Comparison of ENCODE assay signal across 8 mouse cellular contexts in the genomic region with DNA sequence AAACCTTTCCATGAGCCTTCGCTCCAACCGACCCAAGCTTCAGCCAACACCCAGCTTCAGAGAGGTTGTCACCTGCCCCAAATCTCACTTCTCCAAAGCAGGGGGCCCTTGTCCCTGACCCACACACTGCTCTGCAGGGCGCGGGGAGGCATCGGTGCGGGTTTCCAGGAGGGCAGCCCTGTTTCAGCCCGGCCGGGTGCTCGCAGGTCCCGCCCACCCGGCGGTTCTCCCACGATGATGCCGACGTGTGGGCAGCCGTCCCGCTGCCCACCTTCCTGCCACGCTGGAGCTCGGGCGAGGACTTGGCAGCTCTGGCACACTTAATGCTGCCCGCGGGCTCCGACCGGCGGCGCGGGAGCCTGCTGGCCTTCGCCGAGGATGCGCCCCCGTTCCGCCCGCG. TPM values are rescaled to one million over a fixed set of nuclear protein-coding genes. Genes with fewer than 3 reads are reported as not detected.
DNase-seq lines count a peak whose midpoint lies in the region; ATAC-seq and TF ChIP-seq lines count a peak whose summit lies in the region.

No protein-coding gene starts in this region.

- no peak for TF ChIP-seq CTCF in lung, postnatal 0 days (IDR thresholded peaks at IDR 0.05)
- TF ChIP-seq CTCF in lung, adult 2 months (IDR thresholded peaks at IDR 0.05; ENCODE audit: insufficient read depth, low read length), result no peak
- no peak for TF ChIP-seq CTCF in small intestine, adult 2 months (IDR thresholded peaks at IDR 0.05; ENCODE audit: extremely low read depth, insufficient read length, insufficient replicate concordance, low read depth, low read length)

- no peaks in the 10 kb centered on the region for H3K36me3 ChIP-seq in lung, postnatal 0 days (ENCODE audit: insufficient read depth, low read length)
- H3K36me3 ChIP-seq in forebrain, embryonic 14.5 days (ENCODE audit: control insufficient read depth, insufficient read depth, low read length), result no peaks in the 10 kb centered on the region
- H3K36me3 ChIP-seq in limb, embryonic 12.5 days, result peaks cover 5% of the 10 kb centered on the region; the same call in 1 of the 2 replicates
- no peaks in the 10 kb centered on the region for H3K36me3 ChIP-seq in small intestine, adult 2 months (ENCODE audit: control insufficient read depth, insufficient read depth, low read length)

- no peak for TF ChIP-seq POLR2A in lung, adult 2 months (IDR thresholded peaks at IDR 0.05; ENCODE audit: borderline replicate concordance, extremely low read depth, low read depth, low read length)
- no peak for TF ChIP-seq POLR2A in small intestine, adult 2 months (IDR thresholded peaks at IDR 0.05; ENCODE audit: low read depth, low read length)

- peaks cover 52% of the 10 kb centered on the region for H3K27me3 ChIP-seq in lung, postnatal 0 days (replicated peaks; ENCODE audit: insufficient read depth, low read length)
- H3K27me3 ChIP-seq in forebrain, embryonic 14.5 days (replicated peaks; ENCODE audit: control insufficient read depth, insufficient read depth, low read length), result peaks cover 77% of the 10 kb centered on the region
- H3K27me3 ChIP-seq in limb, embryonic 12.5 days, result peaks cover 90% of the 10 kb centered on the region
- H3K27me3 ChIP-seq in small intestine, adult 2 months (ENCODE audit: control insufficient read depth, insufficient read depth, low read length), result peaks cover 21% of the 10 kb centered on the region

- H3K4me1 ChIP-seq in lung, postnatal 0 days (ENCODE audit: insufficient read depth, low read depth, low read length), result peaks cover 4% of the 10 kb centered on the region; the same call in 1 of the 2 replicates
- H3K4me1 ChIP-seq in lung, adult 2 months (ENCODE audit: control insufficient read depth, insufficient read depth, low read length), result peaks cover 3% of the 10 kb centered on the region; the same call in 1 of the 2 replicates
- peaks cover 11% of the 10 kb centered on the region for H3K4me1 ChIP-seq in forebrain, embryonic 14.5 days (ENCODE audit: control insufficient read depth, insufficient read depth, low read length)
- H3K4me1 ChIP-seq in limb, embryonic 12.5 days (replicated peaks), result peaks cover 22% of the 10 kb centered on the region
- peaks cover 11% of the 10 kb centered on the region for H3K4me1 ChIP-seq in small intestine, adult 2 months (ENCODE audit: control insufficient read depth, insufficient read depth, insufficient read length, low read length)

- no peak overlapping the region for H3K9ac ChIP-seq in lung, postnatal 0 days (replicated peaks; ENCODE audit: low read depth)
- H3K9ac ChIP-seq in forebrain, embryonic 14.5 days (ENCODE audit: low read length), result peak overlapping the region; percentile 51
- no peak overlapping the region for H3K9ac ChIP-seq in limb, embryonic 12.5 days (replicated peaks)

- ATAC-seq in lung, postnatal 0 days, result no peak
- 0 out of 2 replicates have a peak, but pooled peaks have one; percentile 2 for ATAC-seq in forebrain, embryonic 14.5 days
- no peak for ATAC-seq in limb, embryonic 12.5 days (ENCODE audit: insufficient number of reproducible peaks, insufficient read depth, low FRiP score, low TSS enrichment, low read depth)

- DNase-seq in lung, postnatal 0 days (ENCODE audit: low spot score), result no peak
- DNase-seq in lung, adult 2 months, result no peak
- no peak for DNase-seq in forebrain, embryonic 14.5 days (ENCODE audit: low spot score)
- no peak for DNase-seq in adrenal gland, adult 8-10 months
- DNase-seq in right cerebral cortex, adult 2 months (ENCODE audit: low spot score in 2 of 2), result no peak
- no peak for DNase-seq in spleen, postnatal 36 days (ENCODE audit: low spot score in 2 of 2)

- H3K9me3 ChIP-seq in lung, postnatal 0 days (ENCODE audit: low read length), result no peaks in the 10 kb centered on the region
- no peaks in the 10 kb centered on the region for H3K9me3 ChIP-seq in forebrain, embryonic 14.5 days (replicated peaks; ENCODE audit: control insufficient read depth, low read length)
- H3K9me3 ChIP-seq in limb, embryonic 12.5 days, result no peaks in the 10 kb centered on the region

- no peak overlapping the region for H3K27ac ChIP-seq in lung, postnatal 0 days (ENCODE audit: low read length)
- no peak overlapping the region for H3K27ac ChIP-seq in forebrain, embryonic 14.5 days (ENCODE audit: low read depth, low read length)
- no peak overlapping the region for H3K27ac ChIP-seq in limb, embryonic 12.5 days
- H3K27ac ChIP-seq in small intestine, adult 2 months (ENCODE audit: insufficient read depth, low read depth, low read length), result no peak overlapping the region

- H3K4me3 ChIP-seq in lung, postnatal 0 days (ENCODE audit: low read depth, low read length), result no peak overlapping the region
- H3K4me3 ChIP-seq in lung, adult 2 months (replicated peaks; ENCODE audit: extremely low read depth, low read depth, low read length), result no peak overlapping the region
- peak overlapping the region; percentile 30 for H3K4me3 ChIP-seq in forebrain, embryonic 14.5 days (ENCODE audit: low read depth, low read length)
- peak overlapping the region; percentile 39 for H3K4me3 ChIP-seq in limb, embryonic 12.5 days (replicated peaks)
- peak overlapping the region; percentile 40 for H3K4me3 ChIP-seq in small intestine, adult 2 months (ENCODE audit: low read depth, low read length)

- TF ChIP-seq EP300 in lung, postnatal 0 days (IDR thresholded peaks at IDR 0.05), result no peak

- 17% methylated on average over 33 of the region's 34 CpGs for WGBS in lung, postnatal 0 days
- WGBS in lung, adult 2 months, result 18% methylated on average over 34 of the region's 34 CpGs
- 18% methylated on average over 34 of the region's 34 CpGs for WGBS in forebrain, embryonic 14.5 days
- 17% methylated on average over 34 of the region's 34 CpGs for WGBS in limb, embryonic 12.5 days
- 17% methylated on average over 34 of the region's 34 CpGs for WGBS in small intestine, adult 2 months

- 0 out of 2 replicates have a peak overlapping the region, but pooled peaks have one; percentile 25 for H3K4me2 ChIP-seq in lung, postnatal 0 days (replicated peaks; ENCODE audit: low read depth, low read length)
- H3K4me2 ChIP-seq in forebrain, embryonic 14.5 days (ENCODE audit: low read length), result peak overlapping the region; percentile 55
- H3K4me2 ChIP-seq in limb, embryonic 12.5 days, result peak overlapping the region; percentile 62

RNA-seq across cellular contexts. Expression of gene Gpr153, which starts 8.7 kb away (rescaled TPM):
- polyA plus RNA-seq in lung, postnatal 0 days (2015; fragmentation: Nextera tagmentation; extraction: Ambion mirVana), result 11.1 and 12.3 TPM in 2 replicates
- polyA plus RNA-seq in lung, adult 2 months (2012; rRNA removed), result 40.0 and 45.6 TPM in 2 replicates
- 6.7 and 8.4 TPM in 2 replicates for polyA plus RNA-seq in forebrain, embryonic 14.5 days (2014; fragmentation: Nextera tagmentation; extraction: Ambion mirVana)
- polyA plus RNA-seq in limb, embryonic 12.5 days (2016; fragmentation: Nextera tagmentation; extraction: Ambion mirVana), result 6.4 and 7.2 TPM in 2 replicates
- polyA plus RNA-seq in small intestine, adult 2 months (2012; rRNA removed), result 9.4 and 11.6 TPM in 2 replicates
- total RNA-seq in adrenal gland, adult 8-10 months (2022), result 1 to 10 TPM; 4.8 to 7.0 (median 5.4) TPM

RNA-seq across cellular contexts. Expression of gene Hes3, which starts 8.7 kb away (rescaled TPM):
- not detected in 2 replicates for polyA plus RNA-seq in lung, postnatal 0 days (2015; fragmentation: Nextera tagmentation; extraction: Ambion mirVana)
- polyA plus RNA-seq in lung, adult 2 months (2012; rRNA removed), result 0.09 TPM in 1 of 2 replicates, not detected in the other
- polyA plus RNA-seq in forebrain, embryonic 14.5 days (2014; fragmentation: Nextera tagmentation; extraction: Ambion mirVana), result not detected in 2 replicates
- polyA plus RNA-seq in limb, embryonic 12.5 days (2016; fragmentation: Nextera tagmentation; extraction: Ambion mirVana), result not detected in 2 replicates
- polyA plus RNA-seq in small intestine, adult 2 months (2012; rRNA removed), result not detected in 2 replicates
- total RNA-seq in adrenal gland, adult 8-10 months (2022), result not detected

RNA-seq across cellular contexts. Expression of gene Icmt, which starts 14.3 kb away (rescaled TPM):
- polyA plus RNA-seq in lung, postnatal 0 days (2015; fragmentation: Nextera tagmentation; extraction: Ambion mirVana), result 16.9 and 18.9 TPM in 2 replicates
- polyA plus RNA-seq in lung, adult 2 months (2012; rRNA removed), result 32.2 and 36.4 TPM in 2 replicates
- polyA plus RNA-seq in forebrain, embryonic 14.5 days (2014; fragmentation: Nextera tagmentation; extraction: Ambion mirVana), result 13.2 and 18.2 TPM in 2 replicates
- polyA plus RNA-seq in limb, embryonic 12.5 days (2016; fragmentation: Nextera tagmentation; extraction: Ambion mirVana), result 29.3 and 33.2 TPM in 2 replicates
- polyA plus RNA-seq in small intestine, adult 2 months (2012; rRNA removed), result 16.5 and 26.5 TPM in 2 replicates
- 10 to 100 TPM; 54.1 to 66.7 (median 59.6) TPM for total RNA-seq in adrenal gland, adult 8-10 months (2022)

RNA-seq across cellular contexts. Expression of gene Rnf207, which starts 36.1 kb away (rescaled TPM):
- 0.53 and 0.70 TPM in 2 replicates for polyA plus RNA-seq in lung, postnatal 0 days (2015; fragmentation: Nextera tagmentation; extraction: Ambion mirVana)
- polyA plus RNA-seq in lung, adult 2 months (2012; rRNA removed), result 5.8 and 5.9 TPM in 2 replicates
- polyA plus RNA-seq in forebrain, embryonic 14.5 days (2014; fragmentation: Nextera tagmentation; extraction: Ambion mirVana), result 2.4 and 2.5 TPM in 2 replicates
- polyA plus RNA-seq in limb, embryonic 12.5 days (2016; fragmentation: Nextera tagmentation; extraction: Ambion mirVana), result 0.47 and 0.68 TPM in 2 replicates
- polyA plus RNA-seq in small intestine, adult 2 months (2012; rRNA removed), result 2.1 and 3.7 TPM in 2 replicates
- total RNA-seq in adrenal gland, adult 8-10 months (2022), result 1 to 10 TPM in 2 of 4 experiments, under 1 TPM in 2; 0.23 to 2.2 (median 1.0) TPM

RNA-seq across cellular contexts. Expression of gene Rpl22, which starts 42.8 kb away (rescaled TPM):
- 265 and 266 TPM in 2 replicates for polyA plus RNA-seq in lung, postnatal 0 days (2015; fragmentation: Nextera tagmentation; extraction: Ambion mirVana)
- 20.3 and 43.0 TPM in 2 replicates for polyA plus RNA-seq in lung, adult 2 months (2012; rRNA removed)
- 196 and 235 TPM in 2 replicates for polyA plus RNA-seq in forebrain, embryonic 14.5 days (2014; fragmentation: Nextera tagmentation; extraction: Ambion mirVana)
- 405 and 448 TPM in 2 replicates for polyA plus RNA-seq in limb, embryonic 12.5 days (2016; fragmentation: Nextera tagmentation; extraction: Ambion mirVana)
- 5.0 and 8.7 TPM in 2 replicates for polyA plus RNA-seq in small intestine, adult 2 months (2012; rRNA removed)
- total RNA-seq in adrenal gland, adult 8-10 months (2022), result 100 to 1,000 TPM; 415 to 500 (median 453) TPM

Comparison
In these comparisons a context has a peak if more than half of its experiments do, and no peak if none do; other contexts are left out.
1. H3K4me3 ChIP-seq: peak in forebrain, embryonic 14.5 days (single experiment), limb, embryonic 12.5 days (single experiment) and small intestine, adult 2 months (single experiment); none in lung, postnatal 0 days (single experiment) and lung, adult 2 months (single experiment).
2. Peak in every context shown above with its lines, with median percentiles within 50 percentile points of each other: H3K4me2 ChIP-seq.